Mouse (Mus musculus): Measurements from ENCODE around the gene Lhfpl2. TPM values are rescaled to one million over a fixed set of nuclear protein-coding genes. Genes with fewer than 3 reads are reported as not detected.

The Lhfpl2 gene
- total and polyA plus RNA-seq, 2 experiments from 2014 or later, result 15.3 to 32.1 TPM

DNA sequence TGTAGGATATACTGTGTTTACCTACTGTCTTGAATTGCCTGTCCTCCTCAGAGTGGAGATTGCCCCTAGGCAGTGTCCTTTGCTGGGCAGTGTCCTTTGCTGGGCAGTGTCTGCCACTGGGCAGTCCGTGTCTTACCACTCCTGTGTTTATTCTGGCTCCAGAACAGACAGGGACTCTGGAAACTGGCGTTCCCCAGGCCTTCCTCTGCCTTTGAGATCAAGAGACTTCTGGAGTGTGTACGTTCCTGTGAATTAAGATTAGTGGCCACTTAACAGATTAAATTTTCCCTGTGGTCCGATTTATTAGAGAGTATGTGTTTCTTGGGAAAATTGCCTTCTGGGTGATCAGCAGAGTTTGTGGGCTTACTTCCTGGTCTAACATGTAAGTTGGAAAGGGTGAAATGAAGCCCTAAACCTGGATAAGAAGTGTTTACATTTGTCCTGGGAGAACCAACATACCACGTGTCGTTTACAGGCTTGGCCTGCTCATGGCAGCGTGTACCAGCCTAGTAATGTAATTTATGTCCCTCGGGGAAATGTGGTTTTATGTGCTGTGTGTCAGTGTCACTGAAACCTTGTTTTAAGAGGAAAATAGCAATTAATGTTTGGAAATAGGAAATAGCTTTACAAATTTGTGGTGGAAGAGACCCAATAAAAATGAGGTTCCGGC lies 15.6 kb downstream of the Lhfpl2 start:
- no peak for TF ChIP-seq CTCF (IDR thresholded peaks at IDR 0.05; ENCODE audit: low read depth)
- 0 out of 2 replicates have a peak overlapping the region, but pooled peaks have one; percentile 41 for H3K27ac ChIP-seq
- H3K36me3 ChIP-seq (ENCODE audit: insufficient read depth, low read length), result no peaks in the 10 kb centered on the region
- no peaks in the 10 kb centered on the region for H3K27me3 ChIP-seq (ENCODE audit: insufficient read depth, low read length)
- H3K9me3 ChIP-seq (ENCODE audit: low read length), result no peaks in the 10 kb centered on the region
- no peak overlapping the region for H3K4me2 ChIP-seq (ENCODE audit: low read depth, low read length)
- ATAC-seq, result no peak
- no peak for DNase-seq (ENCODE audit: low spot score)
- H3K9ac ChIP-seq (replicated peaks; ENCODE audit: low read length), result no peak overlapping the region
- H3K4me3 ChIP-seq (ENCODE audit: low read length), result no peak overlapping the region
- 61% methylated on average over 9 of the region's 9 CpGs for WGBS
- H3K4me1 ChIP-seq (ENCODE audit: insufficient read depth, low read length), result peaks cover 4% of the 10 kb centered on the region; the same call in 1 of the 2 replicates

DNA sequence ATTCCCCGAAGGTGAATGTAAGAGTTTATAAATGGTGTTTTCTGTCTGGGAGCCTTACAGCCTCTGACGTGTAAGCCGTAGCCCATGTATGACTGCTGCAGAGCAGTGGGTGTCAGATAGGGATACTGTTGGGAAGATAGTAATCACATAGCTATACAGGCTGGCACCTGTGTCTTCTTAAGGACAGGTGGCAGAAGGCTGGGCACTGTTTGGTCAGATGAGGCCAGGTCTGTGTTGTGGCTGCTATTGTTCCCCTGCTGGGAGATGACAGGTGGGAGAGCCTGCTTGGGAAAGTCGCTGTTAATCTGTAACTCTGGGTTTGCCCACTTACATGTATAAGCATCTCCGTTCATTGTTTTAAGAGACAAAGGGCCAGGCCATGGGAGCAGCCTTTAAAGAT lies 16.1 kb downstream of the Lhfpl2 start:
- no peak for ATAC-seq
- Histone ChIP-seq H3K4me1 (ENCODE audit: insufficient read depth, low read length) (peaks cover 4% of the 10 kb centered on the region; the same call in 1 of the 2 replicates), H3K4me2 (ENCODE audit: low read depth, low read length) (no peak overlapping the region), H3K9ac (replicated peaks; ENCODE audit: low read length) (no peak overlapping the region), H3K9me3 (ENCODE audit: low read length) (no peaks in the 10 kb centered on the region), H3K27ac (no peak overlapping the region), H3K36me3 (ENCODE audit: insufficient read depth, low read length) (no peaks in the 10 kb centered on the region), H3K4me3 (ENCODE audit: low read length) (no peak overlapping the region), H3K27me3 (ENCODE audit: insufficient read depth, low read length) (no peaks in the 10 kb centered on the region)
- 53% methylated on average over 5 of the region's 5 CpGs for WGBS
- no peak for TF ChIP-seq CTCF (IDR thresholded peaks at IDR 0.05; ENCODE audit: low read depth)
- no peak for DNase-seq (ENCODE audit: low spot score)

DNA sequence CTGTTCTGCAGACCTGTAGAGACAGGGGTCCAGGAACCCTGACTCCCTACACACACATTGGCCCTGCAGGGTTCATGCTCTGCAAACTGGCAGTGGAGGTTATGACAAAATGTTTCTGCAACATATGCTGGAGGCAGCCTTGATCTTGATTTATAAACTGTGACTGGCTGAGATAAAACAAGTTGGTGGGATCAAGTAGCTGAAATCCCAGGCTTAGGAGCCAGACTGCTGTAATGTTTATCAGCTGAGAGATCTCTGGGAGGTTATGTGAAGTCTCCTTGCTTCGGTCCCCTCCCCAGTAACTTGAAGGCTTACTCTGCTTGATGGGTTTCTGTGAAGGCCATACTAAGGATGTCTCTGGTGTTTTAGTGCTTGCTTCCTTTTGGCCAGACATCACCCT lies 17.6 kb downstream of the Lhfpl2 start:
- Histone ChIP-seq H3K9me3 (ENCODE audit: low read length) (no peaks in the 10 kb centered on the region), H3K4me2 (ENCODE audit: low read depth, low read length) (no peak overlapping the region), H3K9ac (replicated peaks; ENCODE audit: low read length) (no peak overlapping the region), H3K4me3 (ENCODE audit: low read length) (no peak overlapping the region), H3K27me3 (ENCODE audit: insufficient read depth, low read length) (0 out of 2 replicates have a peak, but pooled peaks cover 3% of the 10 kb centered on the region), H3K36me3 (ENCODE audit: insufficient read depth, low read length) (no peaks in the 10 kb centered on the region), H3K27ac (no peak overlapping the region), H3K4me1 (ENCODE audit: insufficient read depth, low read length) (peaks cover 4% of the 10 kb centered on the region; the same call in 1 of the 2 replicates)
- no peak for TF ChIP-seq CTCF (IDR thresholded peaks at IDR 0.05; ENCODE audit: low read depth)
- 70% methylated on average over 1 of the region's 1 CpGs for WGBS
- DNase-seq (ENCODE audit: low spot score) (no peak), ATAC-seq (no peak)

- no peaks in the 10 kb centered on the region for H3K9me3 ChIP-seq (ENCODE audit: low read length)
- peaks cover 4% of the 10 kb centered on the region; the same call in 1 of the 2 replicates for H3K4me1 ChIP-seq (ENCODE audit: insufficient read depth, low read length)
- TF ChIP-seq CTCF (IDR thresholded peaks at IDR 0.05; ENCODE audit: low read depth), result no peak
- WGBS, result 32% methylated on average over 14 of the region's 14 CpGs
- H3K27me3 ChIP-seq (ENCODE audit: insufficient read depth, low read length), result 0 out of 2 replicates have a peak, but pooled peaks cover 3% of the 10 kb centered on the region
- DNase-seq (ENCODE audit: low spot score), result no peak
- H3K36me3 ChIP-seq (ENCODE audit: insufficient read depth, low read length), result no peaks in the 10 kb centered on the region
- H3K9ac ChIP-seq (replicated peaks; ENCODE audit: low read length), result no peak overlapping the region
- ATAC-seq, result no peak
- H3K4me3 ChIP-seq (ENCODE audit: low read length), result no peak overlapping the region
- no peak overlapping the region for H3K4me2 ChIP-seq (ENCODE audit: low read depth, low read length)
- H3K27ac ChIP-seq, result no peak overlapping the region
Measured at GRCm38 (mm10) chr13:94077136-94078018, 19.8 kb downstream of the Lhfpl2 start.

DNA sequence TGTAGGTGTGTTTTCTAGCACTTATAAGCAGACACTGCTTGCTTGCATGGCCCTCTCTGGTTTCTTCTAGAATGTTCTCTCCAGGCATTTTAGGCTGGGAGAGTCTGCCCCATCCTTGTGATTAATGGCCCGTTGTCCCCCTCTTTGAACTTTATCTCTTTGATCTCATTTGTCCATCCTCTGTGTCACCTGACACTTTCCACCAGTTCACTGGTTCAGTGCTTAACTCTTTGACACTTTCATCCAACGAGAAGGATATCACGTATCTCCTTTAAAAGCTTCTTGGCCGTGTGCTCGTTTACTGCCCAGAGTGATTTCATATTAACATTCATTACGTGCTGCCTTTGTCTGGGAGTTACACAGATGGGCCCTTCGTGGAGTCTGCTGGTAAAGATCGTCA lies 25.6 kb downstream of the Lhfpl2 start:
- Histone ChIP-seq H3K4me3 (ENCODE audit: low read length) (no peak overlapping the region), H3K27ac (no peak overlapping the region), H3K9me3 (ENCODE audit: low read length) (no peaks in the 10 kb centered on the region), H3K36me3 (ENCODE audit: insufficient read depth, low read length) (no peaks in the 10 kb centered on the region), H3K4me1 (ENCODE audit: insufficient read depth, low read length) (no peaks in the 10 kb centered on the region), H3K9ac (replicated peaks; ENCODE audit: low read length) (no peak overlapping the region), H3K27me3 (ENCODE audit: insufficient read depth, low read length) (0 out of 2 replicates have a peak, but pooled peaks cover 3% of the 10 kb centered on the region), H3K4me2 (ENCODE audit: low read depth, low read length) (no peak overlapping the region)
- no peak for TF ChIP-seq CTCF (IDR thresholded peaks at IDR 0.05; ENCODE audit: low read depth)
- no peak for ATAC-seq
- DNase-seq (ENCODE audit: low spot score), result no peak
- 49% methylated on average over 8 of the region's 8 CpGs for WGBS

DNA sequence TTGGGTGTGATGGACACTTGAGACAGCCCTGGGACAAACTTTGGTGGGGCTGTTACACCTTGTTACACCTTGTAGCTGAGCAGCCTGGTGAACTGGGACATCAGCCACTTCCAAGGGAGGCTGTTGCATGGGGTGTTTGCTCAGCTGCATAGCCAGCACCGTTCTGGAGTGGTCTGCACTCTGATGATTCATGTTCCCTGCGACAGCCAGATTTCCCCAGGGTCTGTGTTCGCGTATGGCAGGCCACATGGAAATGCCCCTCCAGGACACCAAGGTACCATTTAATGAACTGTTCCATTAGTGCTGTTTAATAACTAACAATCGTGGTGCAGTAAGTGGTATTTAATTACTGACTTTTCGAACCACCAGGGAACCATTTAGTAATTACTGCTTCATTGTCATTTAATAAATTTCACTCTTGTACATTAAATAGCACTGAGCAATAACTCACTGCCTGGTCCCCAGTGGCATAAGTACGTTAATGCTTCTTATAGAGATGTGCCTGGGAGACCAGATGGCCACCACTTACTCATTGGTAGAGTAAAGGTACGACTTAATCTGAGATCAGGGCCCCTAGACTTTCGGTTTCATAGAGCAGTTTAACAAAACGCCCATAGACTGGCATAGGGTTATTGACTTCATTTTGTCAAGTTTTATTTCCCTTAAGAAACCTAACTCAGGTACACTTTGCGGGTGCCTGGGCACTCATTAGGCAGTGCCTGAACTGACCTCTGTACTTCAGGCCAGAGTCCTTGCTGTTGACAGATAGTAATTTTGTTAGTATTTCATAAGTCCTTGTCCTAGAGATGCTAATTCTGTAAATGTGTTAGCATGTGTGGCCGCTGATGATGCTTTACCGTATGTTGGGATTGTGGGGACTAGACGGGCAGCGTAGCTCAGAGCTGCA lies 26.9 kb downstream of the Lhfpl2 start:
- DNase-seq (ENCODE audit: low spot score), result peak; percentile 29

More for the DNA sequence above, 26.9 kb downstream of the Lhfpl2 start:
- no peak for ATAC-seq
- Histone ChIP-seq H3K27me3 (ENCODE audit: insufficient read depth, low read length) (no peaks in the 10 kb centered on the region), H3K36me3 (ENCODE audit: insufficient read depth, low read length) (no peaks in the 10 kb centered on the region), H3K27ac (no peak overlapping the region), H3K9me3 (ENCODE audit: low read length) (no peaks in the 10 kb centered on the region), H3K4me2 (ENCODE audit: low read depth, low read length) (no peak overlapping the region), H3K4me1 (ENCODE audit: insufficient read depth, low read length) (no peaks in the 10 kb centered on the region), H3K9ac (replicated peaks; ENCODE audit: low read length) (no peak overlapping the region), H3K4me3 (ENCODE audit: low read length) (no peak overlapping the region)
- TF ChIP-seq CTCF (IDR thresholded peaks at IDR 0.05; ENCODE audit: low read depth), result no peak
- 67% methylated on average over 15 of the region's 15 CpGs for WGBS

All from hindbrain, postnatal 0 days (tissue).